Mouse (Mus musculus): ENCODE results near the gene Gm17079.

GRCm38 (mm10) chr14:51677269-51677668 is 18.0 kb downstream of the Gm17079 start:
- TF ChIP-seq POLR2A (IDR thresholded peaks at IDR 0.05; ENCODE audit: insufficient read depth, low read depth, low read length): no peak
- no peak for TF ChIP-seq CTCF (IDR thresholded peaks at IDR 0.05)

Measured in heart, adult 2 months (tissue).